Mouse (Mus musculus): ENCODE measurements around the gene Gmeb1. TPM values are rescaled to one million over a fixed set of nuclear protein-coding genes. Genes with fewer than 3 reads are reported as not detected.
A peak's percentile ranks its signal among the peaks of the same experiment; 100 is the strongest.
"Not testable (repeated sequence)": the region's sequence is repeated elsewhere in the genome, so short reads cannot be mapped to it uniquely, and the experiment has no call there.

Gene Gmeb1
- polyA plus RNA-seq, 1 experiment = 11.7 TPM

GRCm38 (mm10) chr4:132238356-132238755 lies 23.0 kb downstream of the Gmeb1 start:
- WGBS = 87% methylated on average over 4 of the region's 4 CpGs
- no peak for DNase-seq (ENCODE audit: low read depth, low spot score)

- 89% methylated on average over 8 of the region's 8 CpGs for WGBS
- no peak for DNase-seq (ENCODE audit: low read depth, low spot score)
These were observed 26.7 kb downstream of the Gmeb1 start for GRCm38 (mm10) chr4:132234710-132235109.

GRCm38 (mm10) chr4:132230422-132230821 lies 31.0 kb downstream of the Gmeb1 start:
- 93% methylated on average over 5 of the region's 5 CpGs for WGBS
- DNase-seq (ENCODE audit: low read depth, low spot score) = no peak

GRCm38 (mm10) chr4:132222001-132222400 lies 39.4 kb downstream of the Gmeb1 start:
- DNase-seq (ENCODE audit: low read depth, low spot score) = not testable (repeated sequence)
- WGBS = 91% methylated on average over 5 of the region's 5 CpGs

- DNase-seq (ENCODE audit: low read depth, low spot score) = not testable (repeated sequence)
- 44% methylated on average over 6 of the region's 6 CpGs for WGBS
These were observed 43.0 kb downstream of the Gmeb1 start for GRCm38 (mm10) chr4:132218439-132218838.

GRCm38 (mm10) chr4:132217781-132218180 lies 43.6 kb downstream of the Gmeb1 start:
- DNase-seq (ENCODE audit: low read depth, low spot score) = no peak

GRCm38 (mm10) chr4:132216602-132217001 lies 44.8 kb downstream of the Gmeb1 start:
- WGBS = 27% methylated on average over 1 of the region's 1 CpGs
- DNase-seq (ENCODE audit: low read depth, low spot score) = no peak

More at GRCm38 (mm10) chr4:132217781-132218180, 43.6 kb downstream of the Gmeb1 start:
- WGBS = 11% methylated on average over 2 of the region's 2 CpGs

GRCm38 (mm10) chr4:132214847-132215246 lies 46.6 kb downstream of the Gmeb1 start:
- WGBS = 17% methylated on average over 4 of the region's 4 CpGs
- peak; percentile 92 for DNase-seq (ENCODE audit: low read depth, low spot score)

GRCm38 (mm10) chr4:132211953-132212734 lies 49.3 kb downstream of the Gmeb1 start, which contains the start of gene Ythdf2:
TSS of gene Ythdf2 (minus strand) at chr4:132212303.
- peak; percentile 68 for DNase-seq (ENCODE audit: low read depth, low spot score)
- WGBS = 2% methylated on average over 78 of the region's 78 CpGs

- WGBS = under 1% methylated on average over 83 of the region's 89 CpGs
- no peak for DNase-seq (ENCODE audit: low read depth, low spot score)
These were observed 50.1 kb downstream of the Gmeb1 start for GRCm38 (mm10) chr4:132211091-132211942.

GRCm38 (mm10) chr4:132210325-132210724 lies 51.1 kb downstream of the Gmeb1 start:
- WGBS = 1% methylated on average over 2 of the region's 2 CpGs
- DNase-seq (ENCODE audit: low read depth, low spot score) = no peak

GRCm38 (mm10) chr4:132209299-132209698 lies 52.1 kb downstream of the Gmeb1 start:
- WGBS = 76% methylated on average over 2 of the region's 2 CpGs
- DNase-seq (ENCODE audit: low read depth, low spot score) = no peak

- 53% methylated on average over 4 of the region's 4 CpGs for WGBS
- DNase-seq (ENCODE audit: low read depth, low spot score) = no peak
These were observed 54.1 kb downstream of the Gmeb1 start for GRCm38 (mm10) chr4:132207280-132207679.

GRCm38 (mm10) chr4:132198771-132199170 lies 62.6 kb downstream of the Gmeb1 start:
- DNase-seq (ENCODE audit: low read depth, low spot score) = no peak

GRCm38 (mm10) chr4:132198285-132198712 lies 63.1 kb downstream of the Gmeb1 start:
- 15% methylated on average over 4 of the region's 4 CpGs for WGBS
- peak; percentile 65 for DNase-seq (ENCODE audit: low read depth, low spot score)

- 37% methylated on average over 3 of the region's 3 CpGs for WGBS
- peak; percentile 53 for DNase-seq (ENCODE audit: low read depth, low spot score)
These were observed 66.4 kb downstream of the Gmeb1 start for GRCm38 (mm10) chr4:132194975-132195374.

GRCm38 (mm10) chr4:132194373-132194772 lies 67.0 kb downstream of the Gmeb1 start:
- 59% methylated on average over 6 of the region's 6 CpGs for WGBS
- no peak for DNase-seq (ENCODE audit: low read depth, low spot score)

GRCm38 (mm10) chr4:132187826-132188401 lies 73.5 kb downstream of the Gmeb1 start:
- 76% methylated on average over 2 of the region's 2 CpGs for WGBS
- no peak for DNase-seq (ENCODE audit: low read depth, low spot score)

- 91% methylated on average over 3 of the region's 3 CpGs for WGBS
- no peak for DNase-seq (ENCODE audit: low read depth, low spot score)
These were observed 78.2 kb downstream of the Gmeb1 start for GRCm38 (mm10) chr4:132183162-132183561.
